Mouse (Mus musculus) frontal cortex, postnatal 10 days (tissue): Measurements from ENCODE around the gene Hoxc4.

Experiments used
- DNase-seq, 2 experiments: peaks; one replicate each; pipeline ENCODE4 v3.0.0; 2022; ENCODE audit warnings: low spot score in 2 of 2, mixed read lengths in 1 of 2

The Hoxc4 gene

DNA sequence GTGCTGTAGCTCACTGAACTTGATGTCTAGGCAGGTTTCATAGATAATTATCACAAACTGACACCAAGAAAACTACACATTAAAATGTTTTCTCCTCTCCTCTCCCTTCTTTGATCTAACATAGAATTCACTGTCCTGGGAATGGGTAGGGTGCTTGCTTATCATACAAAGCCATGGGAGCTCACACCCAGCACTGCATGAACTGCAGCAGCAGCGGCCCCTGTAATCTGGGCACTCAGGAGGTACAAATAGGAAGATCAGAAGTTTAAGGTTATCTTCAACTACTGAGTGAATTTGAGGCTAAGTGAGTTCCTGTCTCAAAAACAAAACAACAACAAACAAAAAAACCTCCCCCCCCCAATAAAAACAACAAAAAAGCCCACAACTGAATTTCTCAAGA, 66.2 kb downstream of the Hoxc4 start:
- no peak for DNase-seq

DNA sequence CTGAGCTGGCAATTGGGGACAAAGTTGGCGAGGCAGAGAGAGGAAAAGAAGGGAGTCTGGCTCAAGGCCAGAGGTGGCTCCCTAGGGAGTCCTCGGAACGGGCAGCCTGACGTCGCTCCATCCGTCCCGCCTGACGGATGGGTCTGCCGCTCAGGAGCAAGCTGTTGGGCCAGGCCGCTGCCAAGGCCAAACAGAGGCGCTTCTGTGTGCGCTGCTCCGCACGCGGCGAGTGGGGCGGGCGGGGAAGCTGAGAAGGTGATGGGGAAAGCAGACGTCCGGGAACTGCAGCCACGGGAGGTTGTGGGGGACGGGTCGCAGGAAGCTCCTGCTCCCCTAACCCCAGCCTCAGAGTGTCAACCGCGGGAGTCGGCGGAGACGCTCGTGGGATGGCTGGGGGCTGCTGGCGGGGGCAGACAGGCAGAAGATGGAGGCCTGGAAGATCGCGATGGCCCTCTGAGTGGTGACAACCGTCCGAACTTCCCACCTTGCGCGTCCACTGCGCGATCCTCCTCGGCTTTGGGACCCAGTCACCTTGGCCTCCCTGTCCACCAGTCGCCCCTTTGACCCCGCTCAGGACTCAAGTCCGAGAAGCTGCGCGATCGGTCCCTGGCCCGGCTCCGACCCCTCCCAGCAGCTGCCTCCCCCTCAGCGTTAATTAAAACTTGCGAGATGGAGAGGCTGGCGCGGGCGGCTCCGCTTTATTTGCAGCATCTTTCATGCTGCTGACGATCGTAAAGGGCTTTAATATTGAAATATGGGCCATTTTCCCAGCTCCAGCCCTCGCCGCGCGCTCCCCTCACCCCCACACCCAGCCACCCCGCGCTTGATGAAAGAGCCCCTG, 67.3 kb downstream of the Hoxc4 start:
- no peak for DNase-seq
